29 mouse cellular contexts compared by ENCODE assay signal in the genomic region with DNA sequence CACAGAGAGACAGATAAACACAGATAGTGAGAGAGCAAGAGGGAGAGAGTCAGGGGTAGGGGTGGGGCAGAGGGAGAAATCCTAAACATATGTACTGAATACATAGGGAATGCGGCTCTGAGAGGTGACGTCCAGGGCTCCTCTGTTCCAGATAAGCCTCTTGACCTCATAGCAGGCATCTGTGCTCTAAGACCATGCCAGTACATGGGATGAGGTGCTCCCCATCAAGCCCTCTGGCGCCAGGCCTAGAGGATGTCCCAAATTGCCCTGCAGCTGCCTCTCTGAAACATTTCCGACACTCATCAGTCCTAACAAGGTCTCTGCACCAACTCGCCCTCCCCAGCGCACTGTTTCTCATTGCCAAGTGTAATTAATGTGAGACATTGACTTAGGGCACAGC.
A peak's percentile ranks its signal among the peaks of the same experiment; 100 is the strongest.
DNase-seq lines count a peak whose midpoint lies in the region; ATAC-seq lines count a peak whose summit lies in the region.
"Had no signal": no experiment of that assay in that cellular context is flagged by ENCODE, and none has a peak within 500 bp of the region (broad histone marks: within the 10 kb centered on the region; RNA-seq: fewer than 3 reads in every experiment).

No protein-coding gene starts in this region.

- no peaks in the 10 kb centered on the region for H3K9me3 ChIP-seq in heart, embryonic 11.5 days (replicated peaks; ENCODE audit: control insufficient read depth, low read length)
- H3K9me3 ChIP-seq in heart, embryonic 13.5 days: no peaks in the 10 kb centered on the region
- H3K9me3 ChIP-seq: forebrain, embryonic 15.5 days; hindbrain, embryonic 10.5 days; hindbrain, embryonic 15.5 days; kidney, embryonic 15.5 days; limb, embryonic 15.5 days; liver, embryonic 13.5 days; neural tube, embryonic 15.5 days; stomach, embryonic 15.5 days had no signal

- no peaks in the 10 kb centered on the region for H3K27me3 ChIP-seq in heart, embryonic 11.5 days (ENCODE audit: control insufficient read depth, insufficient read depth, low read length)
- no peaks in the 10 kb centered on the region for H3K27me3 ChIP-seq in heart, embryonic 13.5 days (replicated peaks)
- H3K27me3 ChIP-seq: forebrain, embryonic 15.5 days; hindbrain, embryonic 15.5 days; kidney, embryonic 15.5 days; limb, embryonic 15.5 days; liver, embryonic 13.5 days; neural tube, embryonic 15.5 days; stomach, embryonic 15.5 days had no signal

- no peak for ATAC-seq in heart, embryonic 11.5 days (replicated peaks; ENCODE audit: insufficient number of reproducible peaks, low FRiP score, low TSS enrichment)
- ATAC-seq in heart, embryonic 13.5 days (ENCODE audit: extremely low read depth, insufficient number of reproducible peaks, low FRiP score, low TSS enrichment): peak; percentile 51; the same call in 1 of the 2 replicates
- ATAC-seq in frontal cortex, adult (ENCODE audit: low TSS enrichment): no peak
- ATAC-seq: CD4-positive, CD25-positive, alpha-beta regulatory T cell, adult 4 months; forebrain, embryonic 15.5 days; inflammation-experienced regulatory T-cells, adult 6 months had no signal

- H3K4me2 ChIP-seq in heart, embryonic 11.5 days: no peak overlapping the region
- no peak overlapping the region for H3K4me2 ChIP-seq in heart, embryonic 13.5 days
- H3K4me2 ChIP-seq: forebrain, embryonic 15.5 days; hindbrain, embryonic 15.5 days; kidney, embryonic 15.5 days; limb, embryonic 15.5 days; liver, embryonic 13.5 days; neural tube, embryonic 15.5 days; stomach, embryonic 15.5 days had no signal

- WGBS in heart, embryonic 11.5 days (ENCODE audit: insufficient replicate concordance): 62% methylated on average over 6 of the region's 6 CpGs
- WGBS in heart, embryonic 13.5 days: 52% methylated on average over 6 of the region's 6 CpGs

- intact Hi-C loops in heart, postnatal 14 days (cut with DNase I): no loop called here

- no peak overlapping the region for H3K4me3 ChIP-seq in heart, embryonic 11.5 days (ENCODE audit: low read depth, low read length)
- H3K4me3 ChIP-seq in heart, embryonic 13.5 days: no peak overlapping the region
- H3K4me3 ChIP-seq: forebrain, embryonic 15.5 days; hindbrain, embryonic 10.5 days; hindbrain, embryonic 15.5 days; kidney, embryonic 15.5 days; layer of hippocampus, adult 2 months; limb, embryonic 15.5 days; liver, embryonic 13.5 days; neural tube, embryonic 15.5 days; stomach, embryonic 15.5 days had no signal

- H3K36me3 ChIP-seq in heart, embryonic 11.5 days (ENCODE audit: control insufficient read depth, insufficient read depth, low read length): no peaks in the 10 kb centered on the region
- no peaks in the 10 kb centered on the region for H3K36me3 ChIP-seq in heart, embryonic 13.5 days
- H3K36me3 ChIP-seq: forebrain, embryonic 15.5 days; hindbrain, embryonic 10.5 days; hindbrain, embryonic 15.5 days; kidney, embryonic 15.5 days; limb, embryonic 15.5 days; liver, embryonic 13.5 days; neural tube, embryonic 15.5 days; stomach, embryonic 15.5 days had no signal

- no peak overlapping the region for H3K27ac ChIP-seq in heart, embryonic 11.5 days (ENCODE audit: low read depth, low read length)
- no peak overlapping the region for H3K27ac ChIP-seq in heart, embryonic 13.5 days (replicated peaks)
- H3K27ac ChIP-seq: forebrain, embryonic 15.5 days; hindbrain, embryonic 10.5 days; hindbrain, embryonic 15.5 days; kidney, embryonic 15.5 days; layer of hippocampus, adult 2 months; limb, embryonic 15.5 days; liver, embryonic 13.5 days; neural tube, embryonic 15.5 days; stomach, embryonic 15.5 days had no signal

- no peaks in the 10 kb centered on the region for H3K4me1 ChIP-seq in heart, embryonic 11.5 days (ENCODE audit: control insufficient read depth, insufficient read depth, low read length)
- peaks cover 11% of the 10 kb centered on the region for H3K4me1 ChIP-seq in heart, embryonic 13.5 days
- H3K4me1 ChIP-seq: forebrain, embryonic 15.5 days; hindbrain, embryonic 10.5 days; hindbrain, embryonic 15.5 days; kidney, embryonic 15.5 days; liver, embryonic 13.5 days; neural tube, embryonic 15.5 days; stomach, embryonic 15.5 days had no signal

- peak; percentile 18 for DNase-seq in gastrocnemius, postnatal 10 days
- DNase-seq in gastrocnemius, adult 8-10 months (ENCODE audit: low spot score in 2 of 2): no peak
- DNase-seq in heart, adult 8-10 months (ENCODE audit: low spot score): peak; percentile 58
- DNase-seq in heart, postnatal 14 days: peak; percentile 42 to 70
- DNase-seq in layer of hippocampus, postnatal 25 days (ENCODE audit: extremely low spot score in 1 of 2, low spot score in 1 of 2): no peak
- DNase-seq: adrenal gland, adult 2 months; adrenal gland, postnatal 36 days; cerebellum, adult 18-20 months; kidney, adult 18-20 months; kidney, postnatal 25 days; liver, embryonic 13.5 days; lung, adult 18-20 months; lung, postnatal 14 days; midbrain, embryonic 14.5 days; retina, postnatal 1 day; right cerebral cortex, postnatal 25 days had no signal

- H3K9ac ChIP-seq in heart, embryonic 11.5 days (ENCODE audit: low read depth, low read length): no peak overlapping the region
- H3K9ac ChIP-seq in heart, embryonic 13.5 days: no peak overlapping the region
- H3K9ac ChIP-seq: forebrain, embryonic 15.5 days; hindbrain, embryonic 15.5 days; kidney, embryonic 15.5 days; limb, embryonic 15.5 days; liver, embryonic 13.5 days; neural tube, embryonic 15.5 days; stomach, embryonic 15.5 days had no signal

Comparison
In these comparisons a context has a peak if more than half of its experiments do, and no peak if none do; other contexts are left out.
1. DNase-seq: peak in gastrocnemius, postnatal 10 days (single experiment), heart, adult 8-10 months (single experiment) and heart, postnatal 14 days (2 of 2); none in gastrocnemius, adult 8-10 months (0 of 2) and layer of hippocampus, postnatal 25 days (0 of 2).